Mouse (Mus musculus): ENCODE measurements around the gene Ifna11.

Ifna11 gene

DNA sequence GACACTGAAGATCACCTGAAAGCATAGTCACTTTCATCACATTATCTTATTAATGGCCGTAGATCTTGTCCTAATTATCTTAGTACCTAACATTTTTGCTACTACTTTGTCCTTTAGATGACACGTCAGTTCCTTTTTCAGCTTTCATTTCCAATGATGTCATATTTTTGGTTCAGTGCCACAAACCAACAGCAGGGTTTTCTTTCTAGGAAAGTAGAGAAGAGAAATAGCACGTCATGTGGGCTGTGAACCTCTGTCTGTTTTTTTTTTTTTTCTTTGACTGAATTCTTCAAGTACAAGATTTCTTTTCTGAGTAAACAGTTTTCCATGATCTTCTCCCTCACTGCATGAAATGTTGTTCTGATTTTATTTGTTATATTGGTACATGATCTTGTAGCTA, 20.3 kb downstream of the Ifna11 start:
- DNase-seq (ENCODE audit: low spot score in 2 of 2), result no peak

DNA sequence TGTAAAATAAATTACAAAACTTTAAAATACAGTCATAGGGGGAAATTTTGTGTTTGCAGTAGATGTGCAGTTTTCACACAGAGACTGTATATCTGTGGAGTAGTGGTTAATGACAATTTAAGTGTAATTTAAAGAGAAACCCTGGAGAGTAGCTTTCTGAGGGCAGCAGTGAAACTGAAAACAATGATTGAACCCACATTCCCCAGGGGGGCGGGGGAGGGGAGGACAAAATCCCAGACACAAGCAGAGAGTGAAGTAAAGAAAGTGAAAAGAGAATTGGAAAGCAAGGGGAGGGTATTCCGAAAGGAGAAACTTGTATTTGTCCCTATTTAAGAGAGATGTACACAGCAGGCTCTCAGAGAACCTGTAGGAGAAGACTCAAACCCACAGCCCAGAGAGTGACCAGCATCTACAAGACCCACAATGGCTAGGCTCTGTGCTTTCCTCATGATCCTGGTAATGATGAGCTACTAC, 21.7 kb downstream of the Ifna11 start, which contains the start of gene Ifna4:
Ifna4 (plus strand) TSS at position 424 of the 474 bp plus-strand sequence.
- no peak for DNase-seq (ENCODE audit: low spot score in 2 of 2)

DNA sequence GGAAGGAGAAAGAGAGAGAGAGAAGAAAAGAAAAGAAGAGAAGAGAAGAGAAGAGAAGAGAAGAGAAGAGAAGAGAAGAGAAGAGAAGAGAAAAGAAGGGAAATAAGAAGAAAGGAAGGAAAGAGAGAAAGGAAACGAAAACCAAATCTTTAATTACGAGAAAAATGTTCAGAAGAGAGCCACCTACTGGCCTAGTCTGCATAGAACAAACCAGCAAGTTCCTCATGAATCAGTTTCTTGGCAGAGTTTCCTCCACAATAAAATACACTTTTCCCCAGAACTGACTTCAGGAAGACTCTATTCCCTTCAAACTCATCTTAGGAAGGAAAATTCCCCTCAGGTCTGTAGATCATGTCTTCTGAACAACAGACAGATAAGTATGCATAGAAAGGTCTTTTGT, 25.6 kb downstream of the Ifna11 start:
- no peak for DNase-seq (ENCODE audit: low spot score in 2 of 2)

DNA sequence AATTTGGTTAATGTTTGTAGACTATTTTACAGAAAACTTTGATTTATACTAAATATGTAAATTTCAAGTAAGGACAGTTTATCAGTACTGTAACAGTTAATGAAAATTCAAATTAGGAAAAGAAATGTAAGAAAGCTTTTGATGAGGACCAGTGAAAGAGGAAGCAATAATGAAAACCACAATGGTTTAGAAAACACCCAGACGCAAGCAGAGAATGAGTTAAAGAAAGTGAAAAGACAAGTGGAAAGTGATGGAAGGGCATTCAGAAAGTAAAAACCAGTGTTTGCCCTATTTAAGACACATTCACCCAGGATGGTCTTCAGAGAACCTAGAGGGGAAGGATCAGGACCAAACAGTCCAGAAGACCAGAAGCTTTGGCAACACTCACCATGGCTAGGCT, 29.9 kb downstream of the Ifna11 start, which contains the start of gene Ifna1:
Ifna1 (plus strand) TSS at position 390 of the 400 bp plus-strand sequence.
- DNase-seq (ENCODE audit: low spot score in 2 of 2), result no peak

DNA sequence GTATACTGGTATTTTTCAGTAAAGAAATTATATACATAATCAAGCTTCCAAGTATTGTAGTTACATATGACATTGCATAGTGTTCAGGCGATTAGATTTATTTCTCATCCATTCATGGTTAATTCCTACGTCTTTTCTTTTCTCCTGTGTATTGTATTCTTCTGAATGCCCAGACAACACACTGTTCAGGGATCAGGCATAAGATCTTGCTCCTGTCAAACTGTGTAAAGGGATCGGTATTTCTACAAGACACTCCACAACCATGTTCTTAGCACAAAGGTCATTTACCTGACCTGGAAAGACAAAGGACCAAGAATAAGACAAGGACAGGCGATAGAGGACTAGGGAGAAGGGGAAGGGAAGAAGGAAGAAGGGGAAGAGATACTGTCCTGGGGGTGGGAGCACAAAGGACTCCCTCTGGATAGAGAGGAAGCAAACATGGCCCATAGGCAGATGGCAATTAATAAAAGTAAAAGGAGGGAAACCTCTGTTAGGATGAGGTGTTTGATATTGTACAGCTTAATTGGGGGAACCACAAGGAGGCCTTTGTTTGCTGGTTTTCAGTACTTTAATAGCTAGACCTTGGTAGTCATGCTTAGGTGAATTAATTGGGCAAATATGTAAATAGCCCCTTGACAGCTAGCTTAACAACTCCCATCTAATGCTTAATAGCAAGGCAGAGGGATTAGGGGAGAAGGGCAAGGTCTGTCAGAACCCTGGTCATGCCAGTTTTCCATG, 31.4 kb downstream of the Ifna11 start:
- DNase-seq (ENCODE audit: low spot score in 2 of 2), result no peak

DNA sequence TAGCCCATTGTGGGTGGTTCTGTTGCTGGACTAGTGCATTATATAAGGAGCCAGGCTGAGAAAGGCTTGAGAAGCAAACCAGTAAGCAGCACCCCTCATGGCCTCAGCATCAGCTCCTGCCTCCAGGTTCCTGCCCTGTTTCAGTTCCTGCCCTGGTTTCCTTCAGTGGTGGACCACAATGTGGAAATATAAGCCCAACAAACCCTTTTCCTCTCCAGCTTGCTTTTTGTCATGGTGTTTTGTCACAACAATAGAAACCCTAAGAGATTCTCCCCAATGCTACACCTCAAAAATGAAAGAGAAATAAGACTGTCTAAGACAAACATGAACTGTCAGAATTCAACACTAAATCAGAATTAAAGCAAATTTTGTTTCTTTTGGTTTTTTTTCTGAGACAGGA, 39.5 kb downstream of the Ifna11 start:
- no peak for DNase-seq (ENCODE audit: low spot score in 2 of 2)

DNA sequence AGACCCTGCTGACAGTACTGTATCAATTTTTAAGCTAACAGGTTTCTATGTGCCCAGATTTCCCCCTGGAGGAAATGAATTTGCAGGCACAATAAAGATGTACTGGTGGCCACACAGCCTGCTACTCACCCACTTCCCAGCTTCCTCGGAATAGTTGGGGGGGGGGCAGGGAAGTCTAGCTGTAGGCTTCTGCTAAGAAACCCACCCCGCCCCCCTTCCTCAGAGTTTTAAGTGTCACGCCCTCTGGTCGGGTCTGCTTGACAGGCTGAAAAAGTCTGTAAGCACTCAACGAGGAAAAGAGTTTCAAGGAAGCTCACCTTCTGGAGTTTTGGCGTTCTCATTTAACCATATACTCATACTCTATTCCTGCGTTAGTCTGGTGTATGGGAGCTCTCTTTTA, 43.5 kb downstream of the Ifna11 start:
- DNase-seq (ENCODE audit: low spot score in 2 of 2), result no peak

DNA sequence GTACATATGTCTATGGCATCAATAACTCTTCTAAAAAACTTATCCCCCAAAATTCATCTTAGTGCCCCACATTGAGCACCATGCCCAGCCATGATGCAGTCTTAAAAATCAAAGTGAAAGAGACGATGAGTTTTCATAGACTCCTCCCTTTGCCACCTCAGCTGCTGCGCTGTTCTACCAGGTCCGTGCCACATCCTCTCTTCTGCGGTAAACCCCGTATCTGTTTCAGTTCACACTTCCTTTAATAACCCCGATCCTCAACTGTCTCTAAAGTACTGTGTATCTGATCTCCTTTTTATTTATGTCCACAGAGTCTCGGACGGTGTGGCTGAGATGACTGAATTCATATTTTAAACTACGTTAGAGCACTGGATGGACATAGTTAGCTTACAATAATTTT, 44.8 kb downstream of the Ifna11 start:
- DNase-seq (ENCODE audit: low spot score in 2 of 2), result no peak

DNA sequence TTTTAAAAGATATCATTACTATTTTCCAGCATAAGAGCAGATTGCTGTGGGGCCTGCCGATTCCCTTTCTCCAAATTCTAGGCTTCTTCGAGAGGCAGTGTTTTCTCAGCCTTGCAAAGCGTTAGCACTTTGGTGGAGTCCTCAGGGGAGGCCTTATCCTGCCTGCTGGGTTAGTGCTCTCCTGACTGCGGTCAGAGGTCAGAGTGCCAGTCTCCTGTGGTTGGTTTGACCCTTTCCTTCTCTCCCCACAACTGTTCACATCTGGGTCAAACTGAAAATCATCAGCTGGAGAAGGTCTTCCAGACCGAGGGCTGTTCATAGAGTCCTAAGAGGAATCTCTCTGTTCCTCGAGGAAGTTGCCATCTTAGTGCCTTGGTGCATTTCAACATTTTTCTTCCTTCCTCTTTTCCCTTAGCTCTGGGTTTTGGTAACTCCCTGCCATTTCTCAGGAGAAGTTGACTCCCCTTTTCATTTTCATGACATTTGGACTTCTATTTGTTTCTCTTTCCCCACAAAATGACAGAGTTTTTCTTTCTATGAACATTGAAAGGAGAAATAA, 45.3 kb downstream of the Ifna11 start:
- no peak for DNase-seq (ENCODE audit: low spot score in 2 of 2)

DNA sequence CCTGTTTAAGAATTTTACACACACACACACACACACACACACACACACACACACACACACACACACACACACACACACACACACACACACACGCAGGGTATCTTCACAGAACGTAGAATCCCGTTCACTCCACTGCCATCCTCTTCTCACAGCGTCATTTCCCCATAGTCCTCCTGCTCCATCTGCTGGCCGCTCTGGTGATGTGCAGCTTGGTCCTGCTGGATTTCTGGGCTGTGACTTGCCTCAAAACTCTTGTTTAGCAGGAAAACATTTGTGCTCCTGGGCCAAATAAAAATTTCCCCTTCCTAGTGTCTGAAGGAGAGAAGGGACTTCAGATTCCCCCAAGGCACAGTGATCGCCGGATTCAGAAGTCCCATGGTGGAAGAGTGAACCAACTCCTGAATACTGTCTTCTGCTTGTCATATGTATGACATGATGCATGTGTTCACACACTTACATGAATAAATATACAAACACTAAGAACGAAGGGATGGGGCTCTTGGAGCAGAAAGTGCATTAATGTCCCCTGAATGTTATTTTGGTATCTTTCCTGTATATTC, 47.7 kb downstream of the Ifna11 start:
- peak; percentile 71 to 80 for DNase-seq (ENCODE audit: low spot score in 2 of 2)

DNA sequence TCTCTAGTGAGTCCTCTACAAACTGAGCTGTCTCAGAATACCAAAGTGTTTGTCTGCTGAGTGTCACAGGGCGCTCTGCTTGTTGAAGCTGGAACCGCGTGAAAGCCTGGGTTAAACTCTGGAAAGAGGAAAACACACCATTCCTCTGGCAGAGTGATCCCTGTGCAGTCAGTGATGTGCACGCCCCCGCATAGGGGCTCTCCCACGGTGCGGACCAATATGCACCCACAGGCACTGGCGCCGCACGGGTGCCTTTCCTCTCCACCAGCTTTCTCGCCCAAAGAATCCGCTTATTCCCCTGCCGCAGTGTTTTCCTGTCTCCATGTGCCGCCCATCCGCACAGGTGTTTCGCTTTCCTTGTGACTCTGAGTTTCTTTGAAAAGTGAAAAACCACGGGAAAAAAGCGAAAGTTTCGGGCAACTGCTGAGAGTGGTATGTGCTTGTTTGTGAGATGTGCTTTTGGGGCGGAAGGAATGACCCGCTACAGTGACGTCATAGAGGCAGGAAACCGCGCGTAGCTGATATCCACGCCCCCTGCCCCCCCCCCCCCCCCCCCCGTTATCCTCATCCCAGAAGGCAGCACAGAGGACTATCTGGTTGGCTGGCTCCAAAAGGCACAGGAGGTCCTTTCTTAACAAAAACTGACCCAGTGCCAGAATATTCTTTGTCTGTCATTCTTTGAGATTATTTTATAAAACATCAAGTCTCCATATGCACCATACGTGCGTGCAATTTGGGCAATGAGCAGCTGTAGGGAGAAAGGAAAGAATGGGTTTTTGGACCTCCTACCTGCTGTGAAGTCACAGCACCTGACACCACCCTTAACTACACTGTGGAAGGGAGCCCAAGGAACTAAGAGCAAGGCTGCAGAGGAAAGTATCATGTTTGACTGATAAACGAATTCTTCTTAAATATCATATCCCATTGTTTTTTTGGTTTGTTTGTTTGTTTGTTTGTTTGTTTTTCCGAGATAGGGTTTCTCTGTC, 48.5 kb downstream of the Ifna11 start:
- peak in 1 of 2 experiments; percentile 15 for DNase-seq (ENCODE audit: low spot score in 2 of 2)

Data from urinary bladder, postnatal 36 days (tissue).